Mouse (Mus musculus) bone marrow, adult 2 months (tissue): Measurements from ENCODE around the gene Insl3.

Source experiments
- CTCF ChIP-seq: fragments of 200-500 bp; IDR thresholded peaks from 2 replicates; pipeline ENCODE4 v1.5.1; 2011; ENCODE audit warnings: low read length, control low read depth; ENCODE audit not compliant: control insufficient read depth, insufficient read depth
- POLR2A ChIP-seq: fragments of 200-500 bp; IDR thresholded peaks from 2 replicates; pipeline ENCODE4 v1.6.1; 2011; ENCODE audit warnings: low read depth, mild to moderate bottlenecking, control low read depth, low read length, borderline replicate concordance; ENCODE audit not compliant: control insufficient read depth

GRCm38 (mm10) chr8:71667256-71667655 is 21.8 kb upstream of the Insl3 start:
- TF ChIP-seq POLR2A (no peak), CTCF (no peak)
